Mouse (Mus musculus) heart, postnatal 0 days (tissue): Measurements from ENCODE around the gene Nrxn2.

Source experiments
- CTCF ChIP-seq: IDR thresholded peaks from 2 replicates; pipeline ENCODE4 v1.5.1; 2016; ENCODE audit warnings: antibody characterized with exemption, control low read depth, low read depth
- EP300 ChIP-seq: IDR thresholded peaks from 2 replicates; pipeline ENCODE4 v1.6.1; 2016; ENCODE audit warnings: antibody characterized with exemption, low read depth

- TF ChIP-seq EP300 (no peak), CTCF (no peak)
Observed at GRCm38 (mm10) chr19:6389803-6390202, 28.7 kb upstream of the Nrxn2 start.
